Comparison of ENCODE assay signal across 15 mouse cellular contexts in genomic region chr17:42049779-42050515, GRCm38 (mm10).
DNase-seq lines count a peak whose midpoint lies in the region; ATAC-seq and TF ChIP-seq lines count a peak whose summit lies in the region.
"Had no signal": no experiment of that assay in that cellular context is flagged by ENCODE, and none has a peak within 500 bp of the region (broad histone marks: within the 10 kb centered on the region; RNA-seq: fewer than 3 reads in every experiment).

No protein-coding gene starts in this region.

- peak; percentile 51; the same call in 1 of the 2 replicates for ATAC-seq in hindbrain, embryonic 11.5 days (ENCODE audit: low FRiP score)
- ATAC-seq in hindbrain, postnatal 0 days: no peak
- ATAC-seq in midbrain, embryonic 13.5 days: peak; percentile 66; the same call in 1 of the 2 replicates
- ATAC-seq in midbrain, embryonic 14.5 days (ENCODE audit: low FRiP score, low TSS enrichment): no peak
- ATAC-seq in embryonic facial prominence, embryonic 15.5 days (ENCODE audit: insufficient number of reproducible peaks, low FRiP score, low TSS enrichment, low read depth): peak; percentile 24; the same call in 1 of the 2 replicates
- peak; percentile 66 for ATAC-seq in midbrain, embryonic 16.5 days
- ATAC-seq: inflammation-experienced regulatory T-cells, adult 6 months had no signal

- no peaks in the 10 kb centered on the region for H3K4me1 ChIP-seq in hindbrain, embryonic 11.5 days (replicated peaks; ENCODE audit: control insufficient read depth, insufficient read depth, low read length)
- no peaks in the 10 kb centered on the region for H3K4me1 ChIP-seq in hindbrain, postnatal 0 days (ENCODE audit: insufficient read depth, low read length)
- H3K4me1 ChIP-seq in midbrain, embryonic 13.5 days (replicated peaks): no peaks in the 10 kb centered on the region
- H3K4me1 ChIP-seq in midbrain, embryonic 14.5 days (ENCODE audit: control insufficient read depth, insufficient read depth, low read length): no peaks in the 10 kb centered on the region
- no peaks in the 10 kb centered on the region for H3K4me1 ChIP-seq in embryonic facial prominence, embryonic 15.5 days
- H3K4me1 ChIP-seq in midbrain, embryonic 16.5 days (ENCODE audit: control insufficient read depth, insufficient read depth, low read length): no peaks in the 10 kb centered on the region
- H3K4me1 ChIP-seq: liver, embryonic 13.5 days had no signal

- no peak for TF ChIP-seq CTCF in hindbrain, postnatal 0 days (IDR thresholded peaks at IDR 0.05; ENCODE audit: low read depth)

- no peak overlapping the region for H3K27ac ChIP-seq in hindbrain, embryonic 11.5 days (ENCODE audit: low read depth, low read length)
- no peak overlapping the region for H3K27ac ChIP-seq in hindbrain, postnatal 0 days
- no peak overlapping the region for H3K27ac ChIP-seq in midbrain, embryonic 13.5 days
- no peak overlapping the region for H3K27ac ChIP-seq in midbrain, embryonic 14.5 days (replicated peaks; ENCODE audit: low read depth, low read length)
- H3K27ac ChIP-seq in embryonic facial prominence, embryonic 15.5 days (replicated peaks): no peak overlapping the region
- no peak overlapping the region for H3K27ac ChIP-seq in midbrain, embryonic 16.5 days (ENCODE audit: low read length)
- H3K27ac ChIP-seq: heart, adult 2 months; liver, embryonic 13.5 days had no signal

- no peaks in the 10 kb centered on the region for H3K9me3 ChIP-seq in hindbrain, embryonic 11.5 days (ENCODE audit: control insufficient read depth, low read length)
- no peaks in the 10 kb centered on the region for H3K9me3 ChIP-seq in hindbrain, postnatal 0 days (ENCODE audit: low read length)
- no peaks in the 10 kb centered on the region for H3K9me3 ChIP-seq in midbrain, embryonic 13.5 days
- H3K9me3 ChIP-seq in midbrain, embryonic 14.5 days (ENCODE audit: control insufficient read depth, low read length): no peaks in the 10 kb centered on the region
- H3K9me3 ChIP-seq in embryonic facial prominence, embryonic 15.5 days (replicated peaks): no peaks in the 10 kb centered on the region
- H3K9me3 ChIP-seq in midbrain, embryonic 16.5 days (replicated peaks; ENCODE audit: control insufficient read depth, low read length, poor library complexity, severe bottlenecking): no peaks in the 10 kb centered on the region
- H3K9me3 ChIP-seq: liver, embryonic 13.5 days had no signal

- no peaks in the 10 kb centered on the region for H3K27me3 ChIP-seq in hindbrain, embryonic 11.5 days (ENCODE audit: control insufficient read depth, insufficient read depth, low read length)
- no peaks in the 10 kb centered on the region for H3K27me3 ChIP-seq in hindbrain, postnatal 0 days (ENCODE audit: insufficient read depth, low read length)
- H3K27me3 ChIP-seq in midbrain, embryonic 13.5 days: no peaks in the 10 kb centered on the region
- no peaks in the 10 kb centered on the region for H3K27me3 ChIP-seq in midbrain, embryonic 14.5 days (ENCODE audit: control insufficient read depth, insufficient read depth, low read length)
- no peaks in the 10 kb centered on the region for H3K27me3 ChIP-seq in embryonic facial prominence, embryonic 15.5 days
- no peaks in the 10 kb centered on the region for H3K27me3 ChIP-seq in midbrain, embryonic 16.5 days (ENCODE audit: control insufficient read depth, insufficient read depth, low read depth, low read length)
- H3K27me3 ChIP-seq: liver, embryonic 13.5 days had no signal

- DNase-seq in hindbrain, embryonic 11.5 days (ENCODE audit: low spot score): no peak
- no peak for DNase-seq in hindbrain, postnatal 0 days (ENCODE audit: low spot score)
- DNase-seq in midbrain, embryonic 14.5 days: no peak
- no peak for DNase-seq in gastrocnemius, adult 8-10 months (ENCODE audit: low spot score in 2 of 2)
- DNase-seq: adrenal gland, adult 2 months; cerebellum, adult 18-20 months; heart, adult 2 months; kidney, postnatal 10 days; liver, embryonic 13.5 days; thymus, adult 2 months had no signal

- H3K36me3 ChIP-seq in hindbrain, embryonic 11.5 days (ENCODE audit: control insufficient read depth, insufficient read depth, low read length): no peaks in the 10 kb centered on the region
- no peaks in the 10 kb centered on the region for H3K36me3 ChIP-seq in hindbrain, postnatal 0 days (ENCODE audit: insufficient read depth, low read length)
- H3K36me3 ChIP-seq in midbrain, embryonic 13.5 days: no peaks in the 10 kb centered on the region
- no peaks in the 10 kb centered on the region for H3K36me3 ChIP-seq in midbrain, embryonic 14.5 days (ENCODE audit: control insufficient read depth, insufficient read depth, low read length)
- no peaks in the 10 kb centered on the region for H3K36me3 ChIP-seq in embryonic facial prominence, embryonic 15.5 days
- H3K36me3 ChIP-seq in midbrain, embryonic 16.5 days (ENCODE audit: control insufficient read depth, insufficient read depth, low read length): no peaks in the 10 kb centered on the region
- H3K36me3 ChIP-seq: liver, embryonic 13.5 days had no signal

- WGBS in hindbrain, embryonic 11.5 days: 85% methylated on average over 5 of the region's 5 CpGs
- 73% methylated on average over 5 of the region's 5 CpGs for WGBS in hindbrain, postnatal 0 days
- 87% methylated on average over 5 of the region's 5 CpGs for WGBS in midbrain, embryonic 13.5 days
- WGBS in midbrain, embryonic 14.5 days: 87% methylated on average over 5 of the region's 5 CpGs
- WGBS in embryonic facial prominence, embryonic 15.5 days: 78% methylated on average over 5 of the region's 5 CpGs
- 86% methylated on average over 5 of the region's 5 CpGs for WGBS in midbrain, embryonic 16.5 days

- H3K4me2 ChIP-seq in hindbrain, embryonic 11.5 days (replicated peaks; ENCODE audit: low read depth, low read length): no peak overlapping the region
- H3K4me2 ChIP-seq in hindbrain, postnatal 0 days (ENCODE audit: low read depth, low read length): no peak overlapping the region
- no peak overlapping the region for H3K4me2 ChIP-seq in midbrain, embryonic 13.5 days (replicated peaks)
- no peak overlapping the region for H3K4me2 ChIP-seq in midbrain, embryonic 14.5 days (ENCODE audit: low read length)
- no peak overlapping the region for H3K4me2 ChIP-seq in embryonic facial prominence, embryonic 15.5 days (replicated peaks)
- no peak overlapping the region for H3K4me2 ChIP-seq in midbrain, embryonic 16.5 days (ENCODE audit: low read length)
- H3K4me2 ChIP-seq: liver, embryonic 13.5 days had no signal

- H3K4me3 ChIP-seq in hindbrain, embryonic 11.5 days (ENCODE audit: low read depth, low read length): no peak overlapping the region
- H3K4me3 ChIP-seq in hindbrain, postnatal 0 days (ENCODE audit: low read length): no peak overlapping the region
- H3K4me3 ChIP-seq in midbrain, embryonic 13.5 days (replicated peaks): no peak overlapping the region
- no peak overlapping the region for H3K4me3 ChIP-seq in midbrain, embryonic 14.5 days (replicated peaks; ENCODE audit: low read depth, low read length)
- no peak overlapping the region for H3K4me3 ChIP-seq in embryonic facial prominence, embryonic 15.5 days (replicated peaks)
- no peak overlapping the region for H3K4me3 ChIP-seq in midbrain, embryonic 16.5 days (ENCODE audit: low read depth, low read length)
- H3K4me3 ChIP-seq: erythroblast, embryonic 14.5 days; heart, adult 2 months; liver, embryonic 13.5 days had no signal

- H3K9ac ChIP-seq in hindbrain, embryonic 11.5 days (ENCODE audit: low read depth, low read length): no peak overlapping the region
- no peak overlapping the region for H3K9ac ChIP-seq in hindbrain, postnatal 0 days (replicated peaks; ENCODE audit: low read length)
- no peak overlapping the region for H3K9ac ChIP-seq in midbrain, embryonic 13.5 days (replicated peaks)
- no peak overlapping the region for H3K9ac ChIP-seq in midbrain, embryonic 14.5 days (replicated peaks; ENCODE audit: low read length)
- H3K9ac ChIP-seq in embryonic facial prominence, embryonic 15.5 days: no peak overlapping the region
- no peak overlapping the region for H3K9ac ChIP-seq in midbrain, embryonic 16.5 days (ENCODE audit: low read depth, low read length)
- H3K9ac ChIP-seq: liver, embryonic 13.5 days had no signal

Comparison
In these comparisons a context has a peak if more than half of its experiments do, and no peak if none do; other contexts are left out.
1. ATAC-seq: peak in hindbrain, embryonic 11.5 days (single experiment), midbrain, embryonic 13.5 days (single experiment), embryonic facial prominence, embryonic 15.5 days (single experiment) and midbrain, embryonic 16.5 days (single experiment); none in hindbrain, postnatal 0 days (single experiment) and midbrain, embryonic 14.5 days (single experiment).